In the genomic region with DNA sequence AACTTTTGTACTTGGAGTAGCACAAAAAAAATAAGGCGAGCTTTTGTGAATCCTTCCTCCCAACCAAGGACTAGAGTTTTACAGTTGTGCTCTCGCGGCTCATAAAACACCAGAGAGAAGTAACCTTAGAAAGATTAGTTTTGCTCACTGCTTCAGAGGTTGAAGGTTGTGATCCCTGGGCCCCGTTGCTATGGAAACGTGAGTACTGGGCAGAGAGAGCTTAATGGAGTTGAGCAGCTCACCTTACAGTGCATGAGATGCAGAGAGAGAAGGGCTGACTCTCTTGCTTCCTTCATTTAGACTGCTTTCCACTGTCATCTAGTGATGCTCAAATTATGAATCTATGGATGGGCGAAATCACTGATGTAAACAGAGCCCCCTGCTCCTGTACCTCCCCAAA, we compare ENCODE assay signal across 14 mouse cellular contexts. TPM values are rescaled to one million over a fixed set of nuclear protein-coding genes. Genes with fewer than 3 reads are reported as not detected.
A peak's percentile ranks its signal among the peaks of the same experiment; 100 is the strongest.
DNase-seq lines count a peak whose midpoint lies in the region; ATAC-seq and TF ChIP-seq lines count a peak whose summit lies in the region.
"Had no signal": no experiment of that assay in that cellular context is flagged by ENCODE, and none has a peak within 500 bp of the region (broad histone marks: within the 10 kb centered on the region; RNA-seq: fewer than 3 reads in every experiment).

No protein-coding gene starts in this region.

- no peak overlapping the region for H3K9ac ChIP-seq in hindbrain, embryonic 11.5 days (ENCODE audit: low read depth, low read length)
- H3K9ac ChIP-seq in hindbrain, postnatal 0 days (replicated peaks; ENCODE audit: low read length): no peak overlapping the region
- H3K9ac ChIP-seq in midbrain, embryonic 14.5 days (replicated peaks; ENCODE audit: low read length): no peak overlapping the region
- no peak overlapping the region for H3K9ac ChIP-seq in midbrain, embryonic 16.5 days (ENCODE audit: low read depth, low read length)
- H3K9ac ChIP-seq: embryonic facial prominence, embryonic 13.5 days; heart, embryonic 13.5 days; intestine, embryonic 15.5 days; liver, postnatal 0 days had no signal

- DNase-seq in hindbrain, embryonic 11.5 days (ENCODE audit: low spot score): peak; percentile 36
- no peak for DNase-seq in hindbrain, postnatal 0 days (ENCODE audit: low spot score)
- DNase-seq in midbrain, embryonic 14.5 days: peak; percentile 25
- peak; percentile 41 for DNase-seq in forelimb bud, embryonic 11.5 days (ENCODE audit: low read depth, low spot score)
- no peak for DNase-seq in frontal cortex, postnatal 36 days (ENCODE audit: low spot score in 2 of 2)
- DNase-seq in gastrocnemius, adult 2 months: no peak
- DNase-seq: cerebellum, adult 9-11 months had no signal

- TF ChIP-seq CTCF in hindbrain, postnatal 0 days (IDR thresholded peaks at IDR 0.05; ENCODE audit: low read depth): no peak
- TF ChIP-seq CTCF in gastrocnemius, adult 2 months (IDR thresholded peaks at IDR 0.05): no peak

- no peak for ATAC-seq in hindbrain, embryonic 11.5 days (ENCODE audit: low FRiP score)
- no peak for ATAC-seq in hindbrain, postnatal 0 days
- ATAC-seq in midbrain, embryonic 14.5 days (ENCODE audit: low FRiP score, low TSS enrichment): no peak
- ATAC-seq in midbrain, embryonic 16.5 days: no peak
- ATAC-seq: intestine, embryonic 15.5 days; liver, postnatal 0 days had no signal

- WGBS in hindbrain, embryonic 11.5 days: 63% methylated on average over 6 of the region's 6 CpGs
- 82% methylated on average over 6 of the region's 6 CpGs for WGBS in hindbrain, postnatal 0 days
- WGBS in midbrain, embryonic 14.5 days: 71% methylated on average over 6 of the region's 6 CpGs
- 72% methylated on average over 6 of the region's 6 CpGs for WGBS in midbrain, embryonic 16.5 days

- peaks cover 4% of the 10 kb centered on the region; the same call in 1 of the 2 replicates for H3K36me3 ChIP-seq in hindbrain, embryonic 11.5 days (ENCODE audit: control insufficient read depth, insufficient read depth, low read length)
- no peaks in the 10 kb centered on the region; the same call in 1 of the 2 replicates for H3K36me3 ChIP-seq in hindbrain, postnatal 0 days (ENCODE audit: insufficient read depth, low read length)
- H3K36me3 ChIP-seq in midbrain, embryonic 14.5 days (ENCODE audit: control insufficient read depth, insufficient read depth, low read length): peaks cover 43% of the 10 kb centered on the region
- peaks cover 13% of the 10 kb centered on the region for H3K36me3 ChIP-seq in midbrain, embryonic 16.5 days (ENCODE audit: control insufficient read depth, insufficient read depth, low read length)
- H3K36me3 ChIP-seq: intestine, embryonic 15.5 days had no signal

- no peak overlapping the region for H3K4me2 ChIP-seq in hindbrain, embryonic 11.5 days (replicated peaks; ENCODE audit: low read depth, low read length)
- no peak overlapping the region for H3K4me2 ChIP-seq in hindbrain, postnatal 0 days (ENCODE audit: low read depth, low read length)
- H3K4me2 ChIP-seq in midbrain, embryonic 14.5 days (ENCODE audit: low read length): no peak overlapping the region
- no peak overlapping the region for H3K4me2 ChIP-seq in midbrain, embryonic 16.5 days (ENCODE audit: low read length)
- H3K4me2 ChIP-seq: embryonic facial prominence, embryonic 13.5 days; heart, embryonic 13.5 days; intestine, embryonic 15.5 days had no signal

- no peak overlapping the region for H3K4me3 ChIP-seq in hindbrain, embryonic 11.5 days (ENCODE audit: low read depth, low read length)
- H3K4me3 ChIP-seq in hindbrain, postnatal 0 days (ENCODE audit: low read length): no peak overlapping the region
- H3K4me3 ChIP-seq in midbrain, embryonic 14.5 days (replicated peaks; ENCODE audit: low read depth, low read length): no peak overlapping the region
- H3K4me3 ChIP-seq in midbrain, embryonic 16.5 days (ENCODE audit: low read depth, low read length): no peak overlapping the region
- H3K4me3 ChIP-seq in gastrocnemius, adult 2 months: no peak overlapping the region
- H3K4me3 ChIP-seq: embryonic facial prominence, embryonic 13.5 days; heart, embryonic 13.5 days; intestine, embryonic 15.5 days; megakaryocyte, embryonic 14.5 days had no signal

- no peaks in the 10 kb centered on the region for H3K9me3 ChIP-seq in hindbrain, embryonic 11.5 days (ENCODE audit: control insufficient read depth, low read length)
- H3K9me3 ChIP-seq in hindbrain, postnatal 0 days (ENCODE audit: low read length): no peaks in the 10 kb centered on the region
- H3K9me3 ChIP-seq in midbrain, embryonic 14.5 days (ENCODE audit: control insufficient read depth, low read length): no peaks in the 10 kb centered on the region
- H3K9me3 ChIP-seq in midbrain, embryonic 16.5 days (replicated peaks; ENCODE audit: control insufficient read depth, low read length, poor library complexity, severe bottlenecking): no peaks in the 10 kb centered on the region
- H3K9me3 ChIP-seq: embryonic facial prominence, embryonic 13.5 days; heart, embryonic 13.5 days; intestine, embryonic 15.5 days had no signal

- H3K27ac ChIP-seq in hindbrain, embryonic 11.5 days (ENCODE audit: low read depth, low read length): no peak overlapping the region
- H3K27ac ChIP-seq in hindbrain, postnatal 0 days: no peak overlapping the region
- no peak overlapping the region for H3K27ac ChIP-seq in midbrain, embryonic 14.5 days (replicated peaks; ENCODE audit: low read depth, low read length)
- no peak overlapping the region for H3K27ac ChIP-seq in midbrain, embryonic 16.5 days (ENCODE audit: low read length)
- no peak overlapping the region for H3K27ac ChIP-seq in gastrocnemius, adult 2 months
- H3K27ac ChIP-seq: embryonic facial prominence, embryonic 13.5 days; heart, embryonic 13.5 days; intestine, embryonic 15.5 days had no signal

- intact Hi-C loops in gastrocnemius, adult 2 months (cut with DNase I): no loop called here

- H3K4me1 ChIP-seq in hindbrain, embryonic 11.5 days (replicated peaks; ENCODE audit: control insufficient read depth, insufficient read depth, low read length): no peaks in the 10 kb centered on the region
- H3K4me1 ChIP-seq in hindbrain, postnatal 0 days (ENCODE audit: insufficient read depth, low read length): no peaks in the 10 kb centered on the region
- no peaks in the 10 kb centered on the region for H3K4me1 ChIP-seq in midbrain, embryonic 14.5 days (ENCODE audit: control insufficient read depth, insufficient read depth, low read length)
- no peaks in the 10 kb centered on the region for H3K4me1 ChIP-seq in midbrain, embryonic 16.5 days (ENCODE audit: control insufficient read depth, insufficient read depth, low read length)
- H3K4me1 ChIP-seq: intestine, embryonic 15.5 days; megakaryocyte, embryonic 14.5 days had no signal

- no peaks in the 10 kb centered on the region for H3K27me3 ChIP-seq in hindbrain, embryonic 11.5 days (ENCODE audit: control insufficient read depth, insufficient read depth, low read length)
- no peaks in the 10 kb centered on the region for H3K27me3 ChIP-seq in hindbrain, postnatal 0 days (ENCODE audit: insufficient read depth, low read length)
- no peaks in the 10 kb centered on the region for H3K27me3 ChIP-seq in midbrain, embryonic 14.5 days (ENCODE audit: control insufficient read depth, insufficient read depth, low read length)
- H3K27me3 ChIP-seq in midbrain, embryonic 16.5 days (ENCODE audit: control insufficient read depth, insufficient read depth, low read depth, low read length): no peaks in the 10 kb centered on the region
- H3K27me3 ChIP-seq: embryonic facial prominence, embryonic 13.5 days; heart, embryonic 13.5 days; intestine, embryonic 15.5 days; megakaryocyte, embryonic 14.5 days had no signal

RNA-seq across cellular contexts. Expression of a gene that starts 29.8 kb away (rescaled TPM):
- 2.1 and 3.8 TPM in 2 replicates for polyA plus RNA-seq in hindbrain, embryonic 11.5 days (2014; fragmentation: Nextera tagmentation; extraction: Ambion mirVana)
- 0.42 and 0.54 TPM in 2 replicates for total RNA-seq in hindbrain, postnatal 0 days (2014; rRNA removed)
- 0.95 and 1.4 TPM in 2 replicates for polyA plus RNA-seq in hindbrain, postnatal 0 days (2015; fragmentation: Nextera tagmentation; extraction: Ambion mirVana)
- 1.5 and 3.4 TPM in 2 replicates for polyA plus RNA-seq in midbrain, embryonic 14.5 days (2014; fragmentation: Nextera tagmentation; extraction: Ambion mirVana)
- 1.2 and 1.5 TPM in 2 replicates for polyA plus RNA-seq in midbrain, embryonic 16.5 days (2015; fragmentation: Nextera tagmentation; extraction: Ambion mirVana)
- total RNA-seq in gastrocnemius, adult 2 months (2021): 100 to 1,000 TPM; 116 to 159 TPM
- polyA plus RNA-seq: small intestine, adult 2 months had no signal

RNA-seq across cellular contexts. Expression of a gene that starts 48.6 kb away (rescaled TPM):
- polyA plus RNA-seq in hindbrain, embryonic 11.5 days (2014; fragmentation: Nextera tagmentation; extraction: Ambion mirVana): 242 and 302 TPM in 2 replicates
- total RNA-seq in hindbrain, postnatal 0 days (2014; rRNA removed): 193 and 228 TPM in 2 replicates
- 181 and 195 TPM in 2 replicates for polyA plus RNA-seq in hindbrain, postnatal 0 days (2015; fragmentation: Nextera tagmentation; extraction: Ambion mirVana)
- 321 and 359 TPM in 2 replicates for polyA plus RNA-seq in midbrain, embryonic 14.5 days (2014; fragmentation: Nextera tagmentation; extraction: Ambion mirVana)
- 228 and 263 TPM in 2 replicates for polyA plus RNA-seq in midbrain, embryonic 16.5 days (2015; fragmentation: Nextera tagmentation; extraction: Ambion mirVana)
- total RNA-seq in gastrocnemius, adult 2 months (2021): under 1 TPM; 0.38 to 0.98 TPM

Comparison
In these comparisons a context has a peak if more than half of its experiments do, and no peak if none do; other contexts are left out.
1. DNase-seq: peak in hindbrain, embryonic 11.5 days (single experiment), midbrain, embryonic 14.5 days (single experiment) and forelimb bud, embryonic 11.5 days (single experiment); none in hindbrain, postnatal 0 days (single experiment), frontal cortex, postnatal 36 days (0 of 2) and gastrocnemius, adult 2 months (single experiment).